Mouse (Mus musculus) ES-Bruce4 (cell line): Measurements from ENCODE around the gene Larp1. TPM values are rescaled to one million over a fixed set of nuclear protein-coding genes. Genes with fewer than 3 reads are reported as not detected.

Experiments used
- H3K27ac ChIP-seq: 2 replicates; pipeline ENCODE4 v1.5.1; 2012; ENCODE audit warnings: low read length, inconsistent platforms; ENCODE audit not compliant: insufficient read depth
- H3K27me3 ChIP-seq: 2 replicates; pipeline ENCODE4 v1.6.1; 2012; ENCODE audit warnings: mild to moderate bottlenecking, low read length, inconsistent platforms; ENCODE audit not compliant: control insufficient read depth, poor library complexity, insufficient read depth, severe bottlenecking
- H3K36me3 ChIP-seq: 2 replicates; pipeline ENCODE4 v1.6.1; 2012; ENCODE audit warnings: inconsistent platforms, mild to moderate bottlenecking, low read length, moderate library complexity; ENCODE audit not compliant: control insufficient read depth, poor library complexity, insufficient read depth, severe bottlenecking
- H3K4me1 ChIP-seq: one replicate; pipeline ENCODE4 v1.8.1; 2011; ENCODE audit warnings: low read length; ENCODE audit not compliant: control insufficient read depth, insufficient read depth
- H3K4me3 ChIP-seq: 2 replicates; pipeline ENCODE4 v1.5.1; 2011; ENCODE audit warnings: low read depth, mild to moderate bottlenecking, low read length
- H3K9ac ChIP-seq: 2 replicates; pipeline ENCODE4 v1.6.1; 2012; ENCODE audit warnings: low read depth, mild to moderate bottlenecking, inconsistent platforms; ENCODE audit not compliant: poor library complexity, severe bottlenecking
- H3K9me3 ChIP-seq: replicated peaks from 2 replicates; pipeline ENCODE4 v1.6.1; 2012; ENCODE audit warnings: mild to moderate bottlenecking, low read length, inconsistent platforms; ENCODE audit not compliant: control insufficient read depth, poor library complexity, insufficient read depth, severe bottlenecking
- CTCF ChIP-seq: IDR thresholded peaks from one replicate; pipeline ENCODE4 v1.8.1; 2011; ENCODE audit warnings: low read depth, low read length
- EP300 ChIP-seq: IDR thresholded peaks from 2 replicates; pipeline ENCODE4 v1.6.1; 2011; ENCODE audit warnings: low read depth, low read length; ENCODE audit not compliant: insufficient read depth
- POLR2A ChIP-seq: IDR thresholded peaks from one replicate; pipeline ENCODE4 v1.8.1; 2011; ENCODE audit warnings: low read length; ENCODE audit not compliant: insufficient read depth
- polyA plus RNA-seq: library from polyadenylated mRNA; stranded (reverse); fragments of >200 nt; gene quantifications from 2 replicates; pipeline ENCODE4 v1.2.4, GENCODE M21; 2011; ENCODE audit warnings: low read depth; ENCODE audit not compliant: missing spikeins, insufficient read depth, insufficient read length

Larp1 gene
- polyA plus RNA-seq, 1 experiment, result 164 TPM

DNA sequence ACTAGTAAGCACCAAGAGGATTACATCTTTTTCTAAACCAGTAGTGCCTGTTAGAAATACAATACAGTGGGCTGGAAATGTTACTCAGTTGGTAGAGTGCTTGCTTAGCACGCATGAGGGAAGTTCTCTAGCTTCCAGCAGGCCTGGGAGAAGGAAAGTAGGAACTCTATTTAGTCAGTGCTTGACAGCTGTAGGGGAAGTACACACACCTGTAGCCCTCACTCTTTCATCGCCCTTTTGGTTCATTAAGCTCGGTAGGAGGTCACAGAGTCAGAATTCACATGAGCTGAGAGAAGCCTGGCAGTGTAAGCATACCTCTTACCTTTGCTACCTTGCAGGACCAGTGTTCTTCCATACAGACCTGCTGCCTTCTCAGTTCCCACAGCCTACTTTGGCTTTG lies 17.5 kb downstream of the Larp1 start:
- no peak overlapping the region for H3K9ac ChIP-seq
- no peaks in the 10 kb centered on the region for H3K9me3 ChIP-seq
- TF ChIP-seq CTCF (no peak), EP300 (no peak), POLR2A (no peak)
- H3K27ac ChIP-seq, result no peak overlapping the region
- no peak overlapping the region for H3K4me3 ChIP-seq
- H3K27me3 ChIP-seq, result no peaks in the 10 kb centered on the region
- no peaks in the 10 kb centered on the region; the same call in 1 of the 2 replicates for H3K36me3 ChIP-seq
- H3K4me1 ChIP-seq, result peaks cover 9% of the 10 kb centered on the region

DNA sequence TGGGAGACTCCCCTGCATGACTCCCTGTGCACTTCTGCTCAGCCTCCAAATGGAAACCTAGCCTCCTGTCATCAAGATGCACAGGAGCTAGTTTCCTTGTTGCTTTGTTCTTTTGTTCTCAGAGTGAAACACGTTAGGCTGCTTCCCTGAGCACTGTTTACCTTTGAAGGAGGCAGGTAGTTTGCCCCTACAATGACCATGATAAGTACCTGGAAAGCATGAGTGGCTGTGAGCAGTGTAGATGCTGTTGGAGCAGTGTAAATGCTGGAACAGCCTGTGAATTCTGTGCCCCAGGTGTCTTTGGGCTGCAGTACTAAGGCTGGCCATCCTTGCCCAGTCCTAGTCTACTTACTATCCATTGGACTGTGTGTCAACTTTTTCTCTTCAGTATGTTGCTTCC lies 18.0 kb downstream of the Larp1 start:
- no peak overlapping the region for H3K27ac ChIP-seq
- peaks cover 12% of the 10 kb centered on the region for H3K4me1 ChIP-seq

DNA sequence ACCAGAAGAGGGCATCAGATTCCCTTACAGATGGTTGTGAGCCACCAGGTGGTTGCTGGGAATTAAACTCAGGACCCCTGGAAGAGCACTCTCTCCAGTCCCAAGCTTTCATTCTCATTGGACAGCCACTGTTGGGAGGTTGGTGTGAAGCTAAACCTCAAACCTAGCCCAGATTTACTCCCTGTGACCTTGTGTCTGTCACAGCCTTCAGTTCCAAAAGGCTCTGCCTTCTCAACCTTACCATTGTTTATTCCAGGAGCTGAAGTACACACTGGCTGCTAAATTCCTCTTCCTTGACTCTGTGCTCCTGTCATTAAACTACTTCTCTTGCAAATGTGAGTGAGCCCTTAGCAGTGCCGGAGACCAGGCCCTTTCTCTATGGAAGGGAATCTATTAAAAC lies 20.1 kb downstream of the Larp1 start:
- TF ChIP-seq CTCF (no peak), EP300 (no peak), POLR2A (no peak)

More for the DNA sequence above, 18.0 kb downstream of the Larp1 start:
- H3K9me3 ChIP-seq, result no peaks in the 10 kb centered on the region
- H3K27me3 ChIP-seq, result no peaks in the 10 kb centered on the region
- H3K36me3 ChIP-seq, result no peaks in the 10 kb centered on the region; the same call in 1 of the 2 replicates
- no peak overlapping the region for H3K4me3 ChIP-seq
- H3K9ac ChIP-seq, result no peak overlapping the region
- no peak for TF ChIP-seq POLR2A
- no peak for TF ChIP-seq EP300
- no peak for TF ChIP-seq CTCF

DNA sequence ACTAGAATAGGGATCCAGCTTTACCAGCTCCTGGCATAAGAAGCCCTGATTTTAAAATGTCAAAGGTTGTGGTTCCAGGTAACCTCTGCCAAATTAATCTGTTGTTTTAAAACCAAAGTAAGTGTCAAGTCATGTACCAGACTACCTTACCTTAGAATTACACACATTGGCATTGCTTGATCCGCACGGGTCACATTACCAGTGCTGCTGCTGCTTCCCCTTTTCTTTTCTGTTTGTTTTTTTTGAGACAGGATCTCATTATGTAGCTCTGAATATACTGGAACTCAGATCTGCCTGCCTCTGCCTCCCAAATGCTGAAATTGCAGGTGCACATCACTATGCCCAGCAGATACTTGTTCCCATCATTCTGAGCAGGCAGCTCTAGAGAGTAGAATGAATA lies 21.0 kb downstream of the Larp1 start:
- Histone ChIP-seq H3K27ac (no peak overlapping the region), H3K9me3 (no peaks in the 10 kb centered on the region), H3K4me1 (peaks cover 19% of the 10 kb centered on the region), H3K27me3 (no peaks in the 10 kb centered on the region), H3K36me3 (no peaks in the 10 kb centered on the region; the same call in 1 of the 2 replicates), H3K9ac (no peak overlapping the region), H3K4me3 (no peak overlapping the region)
- TF ChIP-seq POLR2A (no peak), CTCF (no peak), EP300 (no peak)

More for the DNA sequence above, 20.1 kb downstream of the Larp1 start:
- no peaks in the 10 kb centered on the region for H3K27me3 ChIP-seq
- no peak overlapping the region for H3K9ac ChIP-seq
- no peak overlapping the region for H3K4me3 ChIP-seq
- H3K27ac ChIP-seq, result no peak overlapping the region
- no peaks in the 10 kb centered on the region for H3K9me3 ChIP-seq
- no peaks in the 10 kb centered on the region; the same call in 1 of the 2 replicates for H3K36me3 ChIP-seq
- H3K4me1 ChIP-seq, result peaks cover 16% of the 10 kb centered on the region

DNA sequence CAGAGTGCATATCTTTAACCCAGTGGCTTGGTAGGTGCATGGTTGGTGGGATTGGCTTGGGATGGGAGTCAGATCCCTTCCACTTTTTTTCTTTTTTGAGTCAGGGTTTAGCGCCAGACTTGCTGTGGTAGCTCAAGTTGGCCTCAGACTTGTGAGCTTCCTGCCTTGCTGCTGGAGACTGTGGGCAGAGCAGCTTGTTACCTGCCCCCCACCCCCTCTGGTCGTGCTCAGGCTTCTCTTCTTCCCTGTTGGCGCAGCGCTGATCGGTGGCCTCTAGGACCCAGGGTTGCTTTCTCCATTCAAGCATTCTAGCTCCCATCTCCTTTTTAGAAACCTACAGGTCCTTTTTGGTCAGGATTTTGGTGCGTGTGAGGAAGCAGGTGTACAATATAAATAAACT lies 22.3 kb downstream of the Larp1 start:
- Histone ChIP-seq H3K27me3 (no peaks in the 10 kb centered on the region), H3K4me3 (no peak overlapping the region), H3K4me1 (peaks cover 19% of the 10 kb centered on the region), H3K9ac (no peak overlapping the region), H3K27ac (no peak overlapping the region), H3K9me3 (no peaks in the 10 kb centered on the region), H3K36me3 (no peaks in the 10 kb centered on the region; the same call in 1 of the 2 replicates)
- TF ChIP-seq POLR2A (no peak), CTCF (no peak), EP300 (no peak)

DNA sequence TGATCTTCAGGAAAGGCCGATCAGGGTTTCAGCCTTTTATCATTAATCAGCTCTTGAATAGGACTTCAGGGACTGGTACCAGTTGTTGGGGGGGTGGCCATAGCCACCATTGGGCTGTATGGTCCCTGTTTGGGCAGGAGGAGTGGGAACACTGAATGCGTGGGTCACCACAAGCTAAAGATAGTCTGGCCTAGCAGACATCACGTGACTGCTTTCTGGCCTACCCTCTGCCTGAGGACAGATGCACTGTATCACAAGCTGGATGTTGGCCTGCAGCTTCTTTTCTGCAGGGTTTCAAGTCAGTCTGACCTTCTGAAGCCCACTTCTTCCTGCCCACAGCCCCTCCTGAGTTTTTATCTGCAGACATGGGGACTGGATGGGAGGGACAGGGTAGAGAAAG lies 24.8 kb downstream of the Larp1 start:
- no peaks in the 10 kb centered on the region for H3K36me3 ChIP-seq
- H3K4me1 ChIP-seq, result peaks cover 17% of the 10 kb centered on the region
- no peak overlapping the region for H3K27ac ChIP-seq
- H3K9me3 ChIP-seq, result no peaks in the 10 kb centered on the region
- no peaks in the 10 kb centered on the region for H3K27me3 ChIP-seq
- no peak for TF ChIP-seq CTCF
- TF ChIP-seq POLR2A, result no peak
- TF ChIP-seq EP300, result no peak
- H3K4me3 ChIP-seq, result no peak overlapping the region
- H3K9ac ChIP-seq, result no peak overlapping the region
